Mouse (Mus musculus) neural tube, embryonic 14.5 days (tissue): ENCODE measurements at regions not wholly inside any gene's neighbourhood (a gene's known extent, or its start where the extent isn't known, plus 50 kb on each side); places are given as distances from the start of the nearest gene placed in this dataset.
"Not testable (repeated sequence)": the region's sequence is repeated elsewhere in the genome, so short reads cannot be mapped to it uniquely, and the experiment has no call there.

Source experiments
- ATAC-seq: fragments of 200-750 bp; cut with Nextera tagmentation; 2 replicates; pipeline ENCODE4 v1.8.0; 2017; ENCODE audit warnings: low read depth, mild to moderate bottlenecking, moderate TSS enrichment, moderate library complexity
- H3K27ac ChIP-seq: fragments of 300-500 bp; sonication (generic); 2 replicates; pipeline ENCODE4 v1.5.1; 2014; ENCODE audit warnings: low read depth, mild to moderate bottlenecking, control low read depth, low read length, moderate library complexity, mixed read lengths
- H3K27me3 ChIP-seq: fragments of 300-500 bp; sonication (generic); 2 replicates; pipeline ENCODE4 v1.6.1; 2014; ENCODE audit warnings: low read length; ENCODE audit not compliant: control insufficient read depth, insufficient read depth
- H3K36me3 ChIP-seq: fragments of 300-500 bp; sonication (generic); 2 replicates; pipeline ENCODE4 v1.6.1; 2014; ENCODE audit warnings: low read length, mixed read lengths; ENCODE audit not compliant: control insufficient read depth, insufficient read depth
- H3K4me1 ChIP-seq: fragments of 300-500 bp; sonication (generic); 2 replicates; pipeline ENCODE4 v1.6.1; 2014; ENCODE audit warnings: low read length; ENCODE audit not compliant: control insufficient read depth, insufficient read depth
- H3K4me2 ChIP-seq: fragments of 300-500 bp; sonication (generic); 2 replicates; pipeline ENCODE4 v1.6.1; 2014; ENCODE audit warnings: mild to moderate bottlenecking, low read depth, low read length, control low read depth
- H3K4me3 ChIP-seq: fragments of 300-500 bp; sonication (generic); 2 replicates; pipeline ENCODE4 v1.5.1; 2014; ENCODE audit warnings: low read depth, low read length, control low read depth, mixed read lengths
- H3K9ac ChIP-seq: fragments of 300-500 bp; sonication (generic); replicated peaks from 2 replicates; pipeline ENCODE4 v1.6.1; 2014; ENCODE audit warnings: low read depth, mild to moderate bottlenecking, control low read depth, low read length, mixed read lengths
- H3K9me3 ChIP-seq: fragments of 300-500 bp; sonication (generic); 2 replicates; pipeline ENCODE4 v1.6.1; 2016; ENCODE audit warnings: low read length; ENCODE audit not compliant: control insufficient read depth
- WGBS: fragments of 180-500 bp; shearing (Covaris S2); extraction: QIAGEN DNeasy Blood & Tissue Kit; methylation state at CpG from one replicate; pipeline ENCODE4 v1.1.7; 2014; 5-methylcytosine and 5-hydroxymethylcytosine counted together

DNA sequence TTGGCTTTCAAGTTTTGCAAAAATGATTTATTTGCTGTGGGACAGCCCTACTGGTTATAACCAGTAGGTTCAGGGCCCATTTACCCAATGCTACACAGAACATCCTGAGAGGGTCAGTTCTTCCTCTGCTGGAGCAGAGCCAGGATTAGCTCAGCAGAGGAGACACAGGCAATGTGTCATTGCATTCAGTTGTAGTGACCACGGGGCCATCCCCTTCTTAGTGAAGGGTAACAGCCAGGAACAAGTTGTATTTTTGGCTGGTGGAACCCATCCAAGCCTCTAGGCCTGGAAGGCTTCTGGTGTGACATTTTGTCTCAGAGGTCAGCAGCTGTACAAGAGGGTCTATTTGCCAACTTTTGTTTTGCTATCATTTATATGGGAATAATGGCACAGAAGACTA lies 120.6 kb upstream of the Dlgap1 start:
- WGBS: 76% methylated on average over 1 of the region's 1 CpGs
- H3K4me3 ChIP-seq: no peak overlapping the region
- H3K4me1 ChIP-seq: no peaks in the 10 kb centered on the region
- H3K36me3 ChIP-seq: no peaks in the 10 kb centered on the region
- H3K4me2 ChIP-seq: no peak overlapping the region
- H3K27ac ChIP-seq: no peak overlapping the region
- H3K9me3 ChIP-seq: no peaks in the 10 kb centered on the region
- peak; percentile 34; the same call in 1 of the 2 replicates for ATAC-seq
- no peak overlapping the region for H3K9ac ChIP-seq
- no peaks in the 10 kb centered on the region for H3K27me3 ChIP-seq

DNA sequence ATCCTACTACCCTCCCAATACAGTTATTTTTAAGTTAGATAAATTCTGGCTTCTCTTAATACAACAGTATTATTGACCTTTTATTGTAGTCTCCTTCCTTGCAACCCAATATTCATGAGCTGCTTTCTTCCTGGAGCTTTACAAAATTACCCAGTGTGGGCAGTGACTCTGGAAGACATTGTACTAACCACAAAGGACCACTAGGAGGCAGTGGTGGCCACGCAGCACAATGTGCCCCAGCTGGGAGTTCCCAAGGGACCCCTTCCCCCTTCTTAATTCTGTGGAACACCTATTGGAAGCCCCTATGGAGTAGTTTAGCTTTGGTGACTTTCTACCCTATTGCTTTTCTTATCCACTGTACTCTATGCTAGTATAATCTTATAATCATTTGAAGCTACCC lies 118.8 kb upstream of the Dlgap1 start:
- ATAC-seq: no peak
- WGBS: 35% methylated on average over 1 of the region's 1 CpGs

GRCm38 (mm10) chr17:69879958-69880357 lies 88.9 kb upstream of the Dlgap1 start:
- H3K27me3 ChIP-seq, H3K4me2 ChIP-seq, H3K36me3 ChIP-seq, H3K9ac ChIP-seq, H3K9me3 ChIP-seq, H3K4me3 ChIP-seq, H3K4me1 ChIP-seq, H3K27ac ChIP-seq, ATAC-seq: not testable (repeated sequence)
- WGBS: 90% methylated on average over 8 of the region's 8 CpGs

More for the DNA sequence above, 118.8 kb upstream of the Dlgap1 start:
- Histone ChIP-seq H3K4me2 (no peak overlapping the region), H3K9ac (no peak overlapping the region), H3K4me3 (no peak overlapping the region), H3K9me3 (no peaks in the 10 kb centered on the region), H3K27ac (no peak overlapping the region), H3K27me3 (no peaks in the 10 kb centered on the region), H3K36me3 (no peaks in the 10 kb centered on the region), H3K4me1 (no peaks in the 10 kb centered on the region)

GRCm38 (mm10) chr17:69893980-69894379 lies 74.9 kb upstream of the Dlgap1 start:
- no peaks in the 10 kb centered on the region for H3K36me3 ChIP-seq
- H3K27me3 ChIP-seq: no peaks in the 10 kb centered on the region
- no peaks in the 10 kb centered on the region for H3K9me3 ChIP-seq
- H3K4me3 ChIP-seq: no peak overlapping the region
- no peak overlapping the region for H3K9ac ChIP-seq
- no peak overlapping the region for H3K4me2 ChIP-seq
- no peak overlapping the region for H3K27ac ChIP-seq
- no peak for ATAC-seq
- 49% methylated on average over 4 of the region's 4 CpGs for WGBS
- no peaks in the 10 kb centered on the region for H3K4me1 ChIP-seq
